27 mouse cellular contexts compared by ENCODE assay signal in genomic region chr16:30778945-30779344, GRCm38 (mm10).
DNase-seq lines count a peak whose midpoint lies in the region; TF ChIP-seq lines count a peak whose summit lies in the region.
"Had no signal": no experiment of that assay in that cellular context is flagged by ENCODE, and none has a peak within 500 bp of the region (broad histone marks: within the 10 kb centered on the region; RNA-seq: fewer than 3 reads in every experiment).

No protein-coding gene starts in this region.

- H3K27me3 ChIP-seq in CH12.LX (replicated peaks), result no peaks in the 10 kb centered on the region
- no peaks in the 10 kb centered on the region for H3K27me3 ChIP-seq in myocyte (ENCODE audit: control insufficient read depth, insufficient read depth, insufficient read length)
- H3K27me3 ChIP-seq: embryonic facial prominence, embryonic 13.5 days; heart, embryonic 12.5 days; heart, embryonic 15.5 days; Patski had no signal

- no peaks in the 10 kb centered on the region for H3K79me2 ChIP-seq in CH12.LX (replicated peaks; ENCODE audit: control insufficient read depth, extremely low read depth, insufficient read depth, poor library complexity, severe bottlenecking)
- no peaks in the 10 kb centered on the region for H3K79me2 ChIP-seq in myocyte (ENCODE audit: control insufficient read depth, insufficient read depth)

- no peaks in the 10 kb centered on the region for H3K36me3 ChIP-seq in CH12.LX (replicated peaks in 1 of 2; ENCODE audit: control insufficient read depth in 1 of 2, insufficient read depth in 1 of 2, low read length in 1 of 2)
- no peaks in the 10 kb centered on the region for H3K36me3 ChIP-seq in myocyte (ENCODE audit: control insufficient read depth, insufficient read depth)
- H3K36me3 ChIP-seq: embryonic facial prominence, embryonic 10.5 days; embryonic facial prominence, embryonic 13.5 days; heart, embryonic 12.5 days; heart, embryonic 15.5 days had no signal

- no peaks in the 10 kb centered on the region for H3K9me3 ChIP-seq in CH12.LX (replicated peaks; ENCODE audit: low read length)
- H3K9me3 ChIP-seq: embryonic facial prominence, embryonic 10.5 days; embryonic facial prominence, embryonic 13.5 days; heart, embryonic 12.5 days; heart, embryonic 15.5 days had no signal

- dilution Hi-C loops in CH12.LX (cut with MboI; ENCODE audit: extremely low pct_ligation_motif_present, extremely low pct_unique_long_range_greater_than_20kb, low sequenced_read_pairs), result no loop called here

- no peak for TF ChIP-seq CTCF in CH12.LX (conservative IDR thresholded peaks at IDR 0.05 in 1 of 2, IDR thresholded peaks at IDR 0.05 in 1 of 2; ENCODE audit: low read depth in 2 of 2, low read length in 2 of 2)

- in situ Hi-C loops in CH12.LX (cut with MboI; ENCODE audit: low pct_ligation_motif_present, low pct_unique_long_range_greater_than_20kb, low sequenced_read_pairs), result loop anchor here (5.0 kb wide), 1 partner anchor 182 kb away; the partner anchor contains the start of gene Fam43a

- no peak for TF ChIP-seq RAD21 in CH12.LX (IDR thresholded peaks at IDR 0.05; ENCODE audit: low read depth, low read length)

- H3K4me2 ChIP-seq in CH12.LX (ENCODE audit: insufficient read depth, low read depth, poor library complexity, severe bottlenecking), result no peak overlapping the region
- peak overlapping the region; percentile 61 for H3K4me2 ChIP-seq in myocyte (ENCODE audit: low read depth)
- H3K4me2 ChIP-seq: embryonic facial prominence, embryonic 13.5 days; heart, embryonic 12.5 days; heart, embryonic 15.5 days; hindbrain, embryonic 14.5 days had no signal

- no peak for TF ChIP-seq EP300 in CH12.LX (IDR thresholded peaks at IDR 0.05; ENCODE audit: low read length)

- peak; percentile 0 for DNase-seq in kidney, adult 18-20 months
- no peak for DNase-seq in kidney, postnatal 25 days
- DNase-seq in 3T3-L1 (ENCODE audit: low read depth, low spot score), result peak; percentile 43
- peak; percentile 39 for DNase-seq in CH12.LX (ENCODE audit: extremely low read depth)
- DNase-seq in layer of hippocampus, postnatal 10 days (ENCODE audit: low spot score in 2 of 2), result no peak
- DNase-seq in gastrocnemius, postnatal 25 days, result no peak
- DNase-seq: adrenal gland, adult 2 months; adrenal gland, postnatal 14 days; cerebellum, adult 11 months; cerebellum, adult 2 months; cerebellum, adult 9-11 months; cerebellum, postnatal 25 days; embryo, embryonic 11 days; gastrocnemius, postnatal 10 days; heart, adult 18-20 months; heart, postnatal 10 days; heart, postnatal 4 days; kidney, adult 2 months had no signal

- no peak overlapping the region for H3K27ac ChIP-seq in CH12.LX (ENCODE audit: insufficient read depth, low read depth)
- H3K27ac ChIP-seq: embryonic facial prominence, embryonic 10.5 days; embryonic facial prominence, embryonic 13.5 days; heart, embryonic 15.5 days; hindbrain, embryonic 14.5 days; hindbrain, postnatal 0 days had no signal

- TF ChIP-seq POLR2A in CH12.LX (IDR thresholded peaks at IDR 0.05; ENCODE audit: low read depth, low read length) (no peak), myocyte (IDR thresholded peaks at IDR 0.05; ENCODE audit: insufficient read length, low read depth) (no peak)

- no peak overlapping the region for H3ac ChIP-seq in myocyte (ENCODE audit: control insufficient read depth, insufficient read length)

- H3K4me3 ChIP-seq in CH12.LX (replicated peaks in 1 of 3; ENCODE audit: low read depth in 2 of 3, low read length in 2 of 3, poor library complexity in 1 of 3) (no peak overlapping the region), myocyte (no peak overlapping the region)
- H3K4me3 ChIP-seq: embryonic facial prominence, embryonic 10.5 days; embryonic facial prominence, embryonic 13.5 days; erythroblast, embryonic 14.5 days; heart, embryonic 12.5 days; heart, embryonic 15.5 days had no signal

- peaks cover 24 to 40% of the 10 kb centered on the region in 2 experiments for H3K4me1 ChIP-seq in CH12.LX (ENCODE audit: control insufficient read depth in 1 of 2, insufficient read depth in 2 of 2)

- H3K9ac ChIP-seq in CH12.LX (ENCODE audit: insufficient read depth, low read depth), result no peak overlapping the region
- H3K9ac ChIP-seq: embryonic facial prominence, embryonic 13.5 days; heart, embryonic 12.5 days; heart, embryonic 15.5 days; hindbrain, embryonic 14.5 days had no signal

TF ChIP-seq in CH12.LX, 34 proteins besides CTCF, POLR2A, EP300 and RAD21:
- TF ChIP-seq ETS1 (conservative IDR thresholded peaks at IDR 0.05; ENCODE audit: low read depth, low read length) (0 out of 2 replicates have a peak, but pooled peaks have one; percentile 7), KAT2A (IDR thresholded peaks at IDR 0.05; ENCODE audit: insufficient replicate concordance, low read length) (no peak), MAZ (IDR thresholded peaks at IDR 0.05; ENCODE audit: low read depth, low read length) (0 out of 2 replicates have a peak, but pooled peaks have one; percentile 57), USF1 (IDR thresholded peaks at IDR 0.05; ENCODE audit: low read depth, low read length) (no peak), USF2 (conservative IDR thresholded peaks at IDR 0.05; ENCODE audit: low read depth, low read length) (no peak), POLR2AphosphoS2 (IDR thresholded peaks at IDR 0.05; ENCODE audit: low read depth, low read length) (no peak), NRF1 (IDR thresholded peaks at IDR 0.05; ENCODE audit: low read depth, low read length) (no peak)

TF ChIP-seq in myocyte, 11 proteins besides CTCF, POLR2A, EP300 and RAD21:
- TF ChIP-seq TCF12 (IDR thresholded peaks at IDR 0.05; ENCODE audit: insufficient read depth, poor library complexity, severe bottlenecking) (no peak), CEBPB (IDR thresholded peaks at IDR 0.05; ENCODE audit: insufficient read depth, poor library complexity, severe bottlenecking) (no peak), REST (IDR thresholded peaks at IDR 0.05; ENCODE audit: insufficient read depth, insufficient read length) (no peak), MYOG (IDR thresholded peaks at IDR 0.05; ENCODE audit: control insufficient read depth in 1 of 3, insufficient read depth in 1 of 3, insufficient read length in 2 of 3, low read depth in 2 of 3) (no peak), SRF (IDR thresholded peaks at IDR 0.05; ENCODE audit: control insufficient read depth, insufficient read length, low read depth) (no peak), USF1 (IDR thresholded peaks at IDR 0.05; ENCODE audit: low read depth) (no peak), POLR2AphosphoS2 (IDR thresholded peaks at IDR 0.05; ENCODE audit: insufficient read length, low read depth) (no peak), TCF3 (IDR thresholded peaks at IDR 0.05; ENCODE audit: insufficient read length, low read depth) (no peak), MYOD1 (IDR thresholded peaks at IDR 0.05; ENCODE audit: control insufficient read depth in 1 of 3, insufficient read length in 2 of 3, low read depth in 2 of 3) (no peak), E2F4 (IDR thresholded peaks at IDR 0.05; ENCODE audit: insufficient read depth) (no peak), MAX (IDR thresholded peaks at IDR 0.05; ENCODE audit: low read depth) (no peak)

Comparison
In these comparisons a context has a peak if more than half of its experiments do, and no peak if none do; other contexts are left out.
1. DNase-seq: peak in kidney, adult 18-20 months (single experiment), 3T3-L1 (single experiment) and CH12.LX (single experiment); none in kidney, postnatal 25 days (0 of 2), layer of hippocampus, postnatal 10 days (0 of 2) and gastrocnemius, postnatal 25 days (single experiment).